Mouse (Mus musculus) midbrain, embryonic 14.5 days (tissue): ENCODE data around the gene Lhx3. TPM values are rescaled to one million over a fixed set of nuclear protein-coding genes. Genes with fewer than 3 reads are reported as not detected.

Experiments
- ATAC-seq: fragments of 200-750 bp; cut with Nextera tagmentation; 2 replicates; pipeline ENCODE4 v1.8.0; 2017; ENCODE audit warnings: moderate number of reproducible peaks, moderate library complexity; ENCODE audit not compliant: low FRiP score, low TSS enrichment
- DNase-seq: peaks from one replicate; pipeline ENCODE4 v3.0.0-alpha.2; 2015
- H3K27ac ChIP-seq: fragments of 300-500 bp; sonication (generic); replicated peaks from 2 replicates; pipeline ENCODE4 v1.5.1; 2014; ENCODE audit warnings: mild to moderate bottlenecking, low read depth, low read length, moderate library complexity
- H3K27me3 ChIP-seq: fragments of 300-500 bp; sonication (generic); 2 replicates; pipeline ENCODE4 v1.6.1; 2014; ENCODE audit warnings: low read length, control low read depth, mixed read lengths; ENCODE audit not compliant: control insufficient read depth, insufficient read depth
- H3K36me3 ChIP-seq: fragments of 300-500 bp; sonication (generic); 2 replicates; pipeline ENCODE4 v1.6.1; 2014; ENCODE audit warnings: low read length, control low read depth; ENCODE audit not compliant: control insufficient read depth, insufficient read depth
- H3K4me1 ChIP-seq: fragments of 300-500 bp; sonication (generic); 2 replicates; pipeline ENCODE4 v1.6.1; 2014; ENCODE audit warnings: mild to moderate bottlenecking, antibody characterized with exemption, low read length, control low read depth; ENCODE audit not compliant: control insufficient read depth, insufficient read depth
- H3K4me2 ChIP-seq: fragments of 300-500 bp; sonication (generic); 2 replicates; pipeline ENCODE4 v1.6.1; 2014; ENCODE audit warnings: mild to moderate bottlenecking, low read length, moderate library complexity
- H3K4me3 ChIP-seq: fragments of 300-500 bp; sonication (generic); replicated peaks from 2 replicates; pipeline ENCODE4 v1.5.1; 2014; ENCODE audit warnings: low read depth, low read length
- H3K9ac ChIP-seq: fragments of 300-500 bp; sonication (generic); replicated peaks from 2 replicates; pipeline ENCODE4 v1.6.1; 2014; ENCODE audit warnings: mild to moderate bottlenecking, low read length, moderate library complexity
- H3K9me3 ChIP-seq: fragments of 300-500 bp; sonication (generic); 2 replicates; pipeline ENCODE4 v1.6.1; 2016; ENCODE audit warnings: low read length, control low read depth, mixed read lengths; ENCODE audit not compliant: control insufficient read depth
- WGBS: fragments of 180-500 bp; shearing (Covaris S2); extraction: QIAGEN DNeasy Blood & Tissue Kit; methylation state at CpG from one replicate; pipeline ENCODE4 v1.1.7; 2014; 5-methylcytosine and 5-hydroxymethylcytosine counted together
- polyA plus RNA-seq: library from polyadenylated mRNA; unstranded; fragments of >200 nt; fragmentation: Nextera tagmentation; extraction: Ambion mirVana; gene quantifications from 2 replicates; pipeline ENCODE4 v1.2.1, GENCODE M21; 2014

Lhx3 gene
- polyA plus RNA-seq, 1 experiment from 2014 or later, result not detected

GRCm38 (mm10) chr2:26166890-26167289 is 41.2 kb downstream of the Lhx3 start:
- peaks cover 19% of the 10 kb centered on the region; the same call in 1 of the 2 replicates for H3K4me1 ChIP-seq
- no peaks in the 10 kb centered on the region for H3K9me3 ChIP-seq
- no peaks in the 10 kb centered on the region for H3K27me3 ChIP-seq
- no peak overlapping the region for H3K4me2 ChIP-seq
- 87% methylated on average over 3 of the region's 3 CpGs for WGBS
- H3K4me3 ChIP-seq, result no peak overlapping the region
- H3K9ac ChIP-seq, result no peak overlapping the region
- DNase-seq (no peak), ATAC-seq (no peak)
- no peaks in the 10 kb centered on the region for H3K36me3 ChIP-seq
- no peak overlapping the region for H3K27ac ChIP-seq

- peak overlapping the region; percentile 81; the same call in 1 of the 2 replicates for H3K27ac ChIP-seq
- no peaks in the 10 kb centered on the region for H3K36me3 ChIP-seq
- ATAC-seq, result no peak
- no peak overlapping the region for H3K9ac ChIP-seq
- no peak overlapping the region for H3K4me2 ChIP-seq
- peaks cover 26% of the 10 kb centered on the region for H3K4me1 ChIP-seq
- no peaks in the 10 kb centered on the region for H3K9me3 ChIP-seq
- no peak overlapping the region for H3K4me3 ChIP-seq
- WGBS, result 66% methylated on average over 9 of the region's 9 CpGs
- peak; percentile 36 for DNase-seq
- H3K27me3 ChIP-seq, result no peaks in the 10 kb centered on the region
Observed at GRCm38 (mm10) chr2:26158064-26158463, 50.0 kb downstream of the Lhx3 start.

- WGBS, result 32% methylated on average over 10 of the region's 10 CpGs
Observed at GRCm38 (mm10) chr2:26156191-26156977, 51.7 kb downstream of the Lhx3 start.

GRCm38 (mm10) chr2:26155737-26156136 is 52.4 kb downstream of the Lhx3 start:
- Histone ChIP-seq H3K36me3 (no peaks in the 10 kb centered on the region), H3K27ac (peak overlapping the region; percentile 81; the same call in 1 of the 2 replicates), H3K4me3 (no peak overlapping the region), H3K9ac (no peak overlapping the region), H3K4me1 (peaks cover 26% of the 10 kb centered on the region), H3K4me2 (no peak overlapping the region), H3K9me3 (no peaks in the 10 kb centered on the region), H3K27me3 (no peaks in the 10 kb centered on the region)
- WGBS, result 70% methylated on average over 3 of the region's 3 CpGs
- DNase-seq (no peak), ATAC-seq (no peak)

More at GRCm38 (mm10) chr2:26156191-26156977, 51.7 kb downstream of the Lhx3 start:
- ATAC-seq (peak; percentile 61; the same call in 1 of the 2 replicates), DNase-seq (peak; percentile 86)
- no peak overlapping the region for H3K4me3 ChIP-seq
- no peaks in the 10 kb centered on the region for H3K36me3 ChIP-seq
- H3K4me1 ChIP-seq, result peaks cover 26% of the 10 kb centered on the region
- no peaks in the 10 kb centered on the region for H3K9me3 ChIP-seq
- H3K27ac ChIP-seq, result peak overlapping the region; percentile 81
- H3K9ac ChIP-seq, result 0 out of 2 replicates have a peak overlapping the region, but pooled peaks have one; percentile 23
- no peaks in the 10 kb centered on the region for H3K27me3 ChIP-seq
- H3K4me2 ChIP-seq, result peak overlapping the region; percentile 27

- Histone ChIP-seq H3K9me3 (no peaks in the 10 kb centered on the region), H3K27me3 (no peaks in the 10 kb centered on the region), H3K4me1 (peaks cover 26% of the 10 kb centered on the region), H3K27ac (no peak overlapping the region), H3K4me2 (no peak overlapping the region), H3K36me3 (no peaks in the 10 kb centered on the region), H3K4me3 (no peak overlapping the region), H3K9ac (no peak overlapping the region)
- DNase-seq (no peak), ATAC-seq (no peak; the same call in 1 of the 2 replicates)
- WGBS, result 71% methylated on average over 5 of the region's 5 CpGs
Observed at GRCm38 (mm10) chr2:26154586-26154985, 53.5 kb downstream of the Lhx3 start.

GRCm38 (mm10) chr2:26153909-26154340 is 54.2 kb downstream of the Lhx3 start:
- H3K27me3 ChIP-seq, result no peaks in the 10 kb centered on the region
- no peak overlapping the region for H3K4me2 ChIP-seq
- H3K4me3 ChIP-seq, result no peak overlapping the region
- H3K4me1 ChIP-seq, result peaks cover 26% of the 10 kb centered on the region
- peak; percentile 73; the same call in 1 of the 2 replicates for ATAC-seq
- no peaks in the 10 kb centered on the region for H3K36me3 ChIP-seq
- no peak overlapping the region for H3K9ac ChIP-seq
- H3K9me3 ChIP-seq, result no peaks in the 10 kb centered on the region
- peak; percentile 91 for DNase-seq
- no peak overlapping the region for H3K27ac ChIP-seq
- 5% methylated on average over 4 of the region's 4 CpGs for whole genome bisulfite sequencing

- Histone ChIP-seq H3K4me1 (peaks cover 26% of the 10 kb centered on the region), H3K9me3 (no peaks in the 10 kb centered on the region), H3K4me3 (no peak overlapping the region), H3K9ac (no peak overlapping the region), H3K36me3 (no peaks in the 10 kb centered on the region), H3K27me3 (no peaks in the 10 kb centered on the region), H3K4me2 (no peak overlapping the region), H3K27ac (no peak overlapping the region)
- peak; percentile 44 for DNase-seq
- ATAC-seq, result no peak
- whole genome bisulfite sequencing, result 34% methylated on average over 4 of the region's 4 CpGs
Observed at GRCm38 (mm10) chr2:26153295-26153694, 54.8 kb downstream of the Lhx3 start.
